In genomic region chr10:86704141-86704540, GRCm38 (mm10) we compare ENCODE assay signal across 9 mouse cellular contexts. TPM values are rescaled to one million over a fixed set of nuclear protein-coding genes. Genes with fewer than 3 reads are reported as not detected.
DNase-seq lines count a peak whose midpoint lies in the region; ATAC-seq and TF ChIP-seq lines count a peak whose summit lies in the region.
"Had no signal": no experiment of that assay in that cellular context is flagged by ENCODE, and none has a peak within 500 bp of the region (broad histone marks: within the 10 kb centered on the region; RNA-seq: fewer than 3 reads in every experiment).

No protein-coding gene starts in this region.

- H3K9ac ChIP-seq in lung, embryonic 14.5 days, result peak overlapping the region; percentile 97
- peak overlapping the region; percentile 89 for H3K9ac ChIP-seq in intestine, embryonic 15.5 days
- peak overlapping the region; percentile 93 for H3K9ac ChIP-seq in neural tube, embryonic 14.5 days (replicated peaks; ENCODE audit: low read depth, low read length)

- H3K9me3 ChIP-seq in lung, embryonic 14.5 days (ENCODE audit: low read depth, low read length), result no peaks in the 10 kb centered on the region
- H3K9me3 ChIP-seq in embryonic facial prominence, embryonic 10.5 days, result no peaks in the 10 kb centered on the region
- H3K9me3 ChIP-seq in intestine, embryonic 15.5 days, result no peaks in the 10 kb centered on the region
- H3K9me3 ChIP-seq in neural tube, embryonic 14.5 days (ENCODE audit: control insufficient read depth, low read length), result no peaks in the 10 kb centered on the region

- peak overlapping the region; percentile 94 for H3K4me3 ChIP-seq in lung, embryonic 14.5 days (ENCODE audit: low read depth, low read length)
- peak overlapping the region; percentile 76 for H3K4me3 ChIP-seq in embryonic facial prominence, embryonic 10.5 days
- H3K4me3 ChIP-seq in intestine, embryonic 15.5 days (replicated peaks), result peak overlapping the region; percentile 73
- H3K4me3 ChIP-seq in neural tube, embryonic 14.5 days (ENCODE audit: low read depth, low read length), result peak overlapping the region; percentile 82

- H3K36me3 ChIP-seq in lung, embryonic 14.5 days (ENCODE audit: insufficient read depth), result peaks cover 47% of the 10 kb centered on the region
- H3K36me3 ChIP-seq in embryonic facial prominence, embryonic 10.5 days (replicated peaks), result peaks cover 51% of the 10 kb centered on the region
- peaks cover 19% of the 10 kb centered on the region for H3K36me3 ChIP-seq in intestine, embryonic 15.5 days
- H3K36me3 ChIP-seq in neural tube, embryonic 14.5 days (ENCODE audit: control insufficient read depth, insufficient read depth, low read length), result peaks cover 31% of the 10 kb centered on the region

- no peaks in the 10 kb centered on the region for H3K27me3 ChIP-seq in lung, embryonic 14.5 days (ENCODE audit: insufficient read depth, low read length)
- no peaks in the 10 kb centered on the region for H3K27me3 ChIP-seq in embryonic facial prominence, embryonic 10.5 days (replicated peaks; ENCODE audit: low read depth, poor library complexity, severe bottlenecking)
- H3K27me3 ChIP-seq in intestine, embryonic 15.5 days (replicated peaks), result no peaks in the 10 kb centered on the region
- H3K27me3 ChIP-seq in neural tube, embryonic 14.5 days (ENCODE audit: control insufficient read depth, insufficient read depth, low read length), result no peaks in the 10 kb centered on the region

- no peak for DNase-seq in lung, embryonic 14.5 days
- DNase-seq in lung, postnatal 4 days, result no peak
- no peak for DNase-seq in embryonic facial prominence, embryonic 10.5 days (ENCODE audit: low spot score)
- no peak for DNase-seq in frontal cortex, postnatal 14 days (ENCODE audit: low spot score in 2 of 2)
- no peak for DNase-seq in layer of hippocampus, adult 9-10 months (ENCODE audit: low spot score)
- DNase-seq in MN1 (ENCODE audit: low spot score), result no peak
- DNase-seq: thymus, postnatal 4 days had no signal

- TF ChIP-seq CTCF in lung, embryonic 14.5 days (IDR thresholded peaks at IDR 0.05; ENCODE audit: low read depth), result no peak

- under 1% methylated on average over 8 of the region's 8 CpGs for WGBS in lung, embryonic 14.5 days
- 11% methylated on average over 8 of the region's 8 CpGs for WGBS in embryonic facial prominence, embryonic 10.5 days
- WGBS in intestine, embryonic 15.5 days, result 2% methylated on average over 8 of the region's 8 CpGs
- WGBS in neural tube, embryonic 14.5 days, result 7% methylated on average over 8 of the region's 8 CpGs

- no peak for ATAC-seq in lung, embryonic 14.5 days (ENCODE audit: insufficient read depth)
- ATAC-seq in intestine, embryonic 15.5 days, result no peak
- ATAC-seq in neural tube, embryonic 14.5 days (ENCODE audit: low read depth), result no peak

- H3K4me2 ChIP-seq in lung, embryonic 14.5 days, result peak overlapping the region; percentile 89
- H3K4me2 ChIP-seq in intestine, embryonic 15.5 days (replicated peaks), result peak overlapping the region; percentile 73
- peak overlapping the region; percentile 62 for H3K4me2 ChIP-seq in neural tube, embryonic 14.5 days (ENCODE audit: low read depth, low read length)

- H3K4me1 ChIP-seq in lung, embryonic 14.5 days (ENCODE audit: insufficient read depth), result peaks cover 28% of the 10 kb centered on the region; the same call in 1 of the 2 replicates
- H3K4me1 ChIP-seq in embryonic facial prominence, embryonic 10.5 days, result peaks cover 51% of the 10 kb centered on the region
- H3K4me1 ChIP-seq in intestine, embryonic 15.5 days (replicated peaks), result peaks cover 34% of the 10 kb centered on the region
- H3K4me1 ChIP-seq in neural tube, embryonic 14.5 days (ENCODE audit: control insufficient read depth, insufficient read depth, low read length), result peaks cover 40% of the 10 kb centered on the region

- H3K27ac ChIP-seq in lung, embryonic 14.5 days (ENCODE audit: low read depth), result no peak overlapping the region; the same call in 1 of the 2 replicates
- peak overlapping the region; percentile 94 for H3K27ac ChIP-seq in embryonic facial prominence, embryonic 10.5 days (replicated peaks)
- no peak overlapping the region for H3K27ac ChIP-seq in intestine, embryonic 15.5 days
- H3K27ac ChIP-seq in neural tube, embryonic 14.5 days (ENCODE audit: low read depth, low read length), result no peak overlapping the region

RNA-seq across cellular contexts. Expression of gene Hsp90b1, which starts 1.2 kb away (rescaled TPM):
- 592 and 645 TPM in 2 replicates for polyA plus RNA-seq in lung, embryonic 14.5 days (2014; fragmentation: Nextera tagmentation; extraction: Ambion mirVana)
- 594 and 621 TPM in 2 replicates for polyA plus RNA-seq in embryonic facial prominence, embryonic 10.5 days (2016; fragmentation: Nextera tagmentation; extraction: Ambion mirVana)
- polyA plus RNA-seq in intestine, embryonic 15.5 days (2015; fragmentation: Nextera tagmentation; extraction: Ambion mirVana), result 754 and 764 TPM in 2 replicates
- 246 and 273 TPM in 2 replicates for polyA plus RNA-seq in neural tube, embryonic 14.5 days (2014; fragmentation: Nextera tagmentation; extraction: Ambion mirVana)

RNA-seq across cellular contexts. Expression of gene Ttc41, which starts 1.5 kb away (rescaled TPM):
- polyA plus RNA-seq in lung, embryonic 14.5 days (2014; fragmentation: Nextera tagmentation; extraction: Ambion mirVana), result 1.3 and 2.0 TPM in 2 replicates
- polyA plus RNA-seq in embryonic facial prominence, embryonic 10.5 days (2016; fragmentation: Nextera tagmentation; extraction: Ambion mirVana), result 2.2 and 2.9 TPM in 2 replicates
- 1.6 and 2.0 TPM in 2 replicates for polyA plus RNA-seq in intestine, embryonic 15.5 days (2015; fragmentation: Nextera tagmentation; extraction: Ambion mirVana)
- polyA plus RNA-seq in neural tube, embryonic 14.5 days (2014; fragmentation: Nextera tagmentation; extraction: Ambion mirVana), result 2.0 and 3.0 TPM in 2 replicates

RNA-seq across cellular contexts. Expression of gene Gm49358, which starts 59.6 kb away (rescaled TPM):
- 0.24 TPM in 1 of 2 replicates, not detected in the other for polyA plus RNA-seq in lung, embryonic 14.5 days (2014; fragmentation: Nextera tagmentation; extraction: Ambion mirVana)
- polyA plus RNA-seq in embryonic facial prominence, embryonic 10.5 days (2016; fragmentation: Nextera tagmentation; extraction: Ambion mirVana), result not detected in 2 replicates
- polyA plus RNA-seq in intestine, embryonic 15.5 days (2015; fragmentation: Nextera tagmentation; extraction: Ambion mirVana), result not detected in 2 replicates
- polyA plus RNA-seq in neural tube, embryonic 14.5 days (2014; fragmentation: Nextera tagmentation; extraction: Ambion mirVana), result 1.9 TPM in 1 of 2 replicates, not detected in the other
